Mouse (Mus musculus) hindbrain, embryonic 16.5 days (tissue): ENCODE results near the gene Efr3b. TPM values are rescaled to one million over a fixed set of nuclear protein-coding genes. Genes with fewer than 3 reads are reported as not detected.

ENCODE experiments used
- ATAC-seq: fragments of 200-750 bp; cut with Nextera tagmentation; 2 replicates; pipeline ENCODE4 v1.8.0; 2017; ENCODE audit warnings: moderate TSS enrichment, moderate library complexity
- H3K27ac ChIP-seq: fragments of 300-500 bp; sonication (generic); 2 replicates; pipeline ENCODE4 v1.5.1; 2014; ENCODE audit warnings: low read depth, mild to moderate bottlenecking, control low read depth, low read length, moderate library complexity
- H3K27me3 ChIP-seq: fragments of 300-500 bp; sonication (generic); replicated peaks from 2 replicates; pipeline ENCODE4 v1.6.1; 2014; ENCODE audit warnings: low read length; ENCODE audit not compliant: control insufficient read depth, insufficient read depth
- H3K36me3 ChIP-seq: fragments of 300-500 bp; sonication (generic); 2 replicates; pipeline ENCODE4 v1.6.1; 2014; ENCODE audit warnings: mild to moderate bottlenecking, low read length, moderate library complexity, mixed read lengths; ENCODE audit not compliant: control insufficient read depth, insufficient read depth
- H3K4me1 ChIP-seq: fragments of 300-500 bp; sonication (generic); 2 replicates; pipeline ENCODE4 v1.6.1; 2014; ENCODE audit warnings: low read depth, low read length; ENCODE audit not compliant: control insufficient read depth, insufficient read depth
- H3K4me2 ChIP-seq: fragments of 300-500 bp; sonication (generic); 2 replicates; pipeline ENCODE4 v1.6.1; 2014; ENCODE audit warnings: mild to moderate bottlenecking, low read length, control low read depth, moderate library complexity
- H3K4me3 ChIP-seq: fragments of 300-500 bp; sonication (generic); 2 replicates; pipeline ENCODE4 v1.5.1; 2014; ENCODE audit warnings: mild to moderate bottlenecking, low read length, control low read depth, moderate library complexity
- H3K9ac ChIP-seq: fragments of 300-500 bp; sonication (generic); 2 replicates; pipeline ENCODE4 v1.6.1; 2014; ENCODE audit warnings: low read depth, mild to moderate bottlenecking, control low read depth, low read length, moderate library complexity
- H3K9me3 ChIP-seq: fragments of 300-500 bp; sonication (generic); 2 replicates; pipeline ENCODE4 v1.6.1; 2014; ENCODE audit warnings: mild to moderate bottlenecking, low read length, moderate library complexity; ENCODE audit not compliant: control insufficient read depth
- WGBS: fragments of 180-500 bp; shearing (Covaris S2); extraction: QIAGEN DNeasy Blood & Tissue Kit; methylation state at CpG from one replicate; pipeline ENCODE4 v1.1.7; 2014; 5-methylcytosine and 5-hydroxymethylcytosine counted together
- polyA plus RNA-seq: library from polyadenylated mRNA; unstranded; fragments of >200 nt; fragmentation: Nextera tagmentation; extraction: Ambion mirVana; gene quantifications from 2 replicates; pipeline ENCODE4 v1.2.1, GENCODE M21; 2015

The Efr3b gene
- 34.2 and 39.0 TPM in 2 replicates for polyA plus RNA-seq

- H3K4me1 ChIP-seq, result peaks cover 24% of the 10 kb centered on the region
- peak within 1 kb of the TSS; percentile 75 for H3K4me2 ChIP-seq
- H3K27ac ChIP-seq, result peak within 1 kb of the TSS; percentile 82
- no peaks in the 10 kb centered on the region for H3K9me3 ChIP-seq
- peak within 1 kb of the TSS; percentile 93 for H3K9ac ChIP-seq
- WGBS, result 1% methylated on average over 60 of the region's 78 CpGs
- H3K27me3 ChIP-seq, result no peaks in the 10 kb centered on the region
- H3K36me3 ChIP-seq, result no peaks in the 10 kb centered on the region
- ATAC-seq, result peak; percentile 94
- peak within 1 kb of the TSS; percentile 92 for H3K4me3 ChIP-seq
Measured at GRCm38 (mm10) chr12:4038061-4039041, at the start of gene Efr3b. Gene Efr3b (minus strand): TSS chr12:4038915.

- Histone ChIP-seq H3K9ac (peak overlapping the region; percentile 23; the same call in 1 of the 2 replicates), H3K4me1 (peaks cover 12% of the 10 kb centered on the region), H3K36me3 (peaks cover 1% of the 10 kb centered on the region), H3K4me2 (peak overlapping the region; percentile 72), H3K27me3 (no peaks in the 10 kb centered on the region), H3K4me3 (peak overlapping the region; percentile 75), H3K27ac (no peak overlapping the region), H3K9me3 (no peaks in the 10 kb centered on the region)
- WGBS, result 60% methylated on average over 8 of the region's 8 CpGs
- ATAC-seq, result no peak
Measured at GRCm38 (mm10) chr12:4083441-4083840, 44.7 kb upstream of the Efr3b start.

- no peaks in the 10 kb centered on the region; the same call in 1 of the 2 replicates for H3K36me3 ChIP-seq
- 4% methylated on average over 58 of the region's 59 CpGs for WGBS
Measured at GRCm38 (mm10) chr12:4082132-4083001, 43.7 kb upstream of the Efr3b start, which contains the start of gene Dnajc27. Gene Dnajc27 (plus strand): TSS chr12:4082583.

GRCm38 (mm10) chr12:4080311-4080710, 41.6 kb upstream of the Efr3b start:
- 2% methylated on average over 2 of the region's 2 CpGs for WGBS
- H3K27ac ChIP-seq, result no peak overlapping the region
- H3K36me3 ChIP-seq, result no peaks in the 10 kb centered on the region
- H3K4me3 ChIP-seq, result no peak overlapping the region
- no peaks in the 10 kb centered on the region for H3K9me3 ChIP-seq
- H3K27me3 ChIP-seq, result no peaks in the 10 kb centered on the region
- H3K4me2 ChIP-seq, result no peak overlapping the region
- H3K4me1 ChIP-seq, result peaks cover 12% of the 10 kb centered on the region
- no peak overlapping the region for H3K9ac ChIP-seq
- no peak for ATAC-seq

More at GRCm38 (mm10) chr12:4082132-4083001, 43.7 kb upstream of the Efr3b start, which contains the start of gene Dnajc27:
- peaks cover 12% of the 10 kb centered on the region for H3K4me1 ChIP-seq
- H3K9ac ChIP-seq, result peak within 1 kb of the TSS; percentile 84
- H3K27me3 ChIP-seq, result no peaks in the 10 kb centered on the region
- peak within 1 kb of the TSS; percentile 72 for H3K4me2 ChIP-seq
- H3K4me3 ChIP-seq, result peak within 1 kb of the TSS; percentile 75
- no peaks in the 10 kb centered on the region for H3K9me3 ChIP-seq
- ATAC-seq, result peak; percentile 96
- peak within 1 kb of the TSS; percentile 99 for H3K27ac ChIP-seq

- H3K4me1 ChIP-seq, result peaks cover 4% of the 10 kb centered on the region
- no peak overlapping the region for H3K4me2 ChIP-seq
- WGBS, result 63% methylated on average over 1 of the region's 1 CpGs
- no peak for ATAC-seq
- no peak overlapping the region for H3K9ac ChIP-seq
- no peaks in the 10 kb centered on the region for H3K36me3 ChIP-seq
- H3K27ac ChIP-seq, result no peak overlapping the region
- H3K4me3 ChIP-seq, result no peak overlapping the region
- H3K9me3 ChIP-seq, result no peaks in the 10 kb centered on the region
- no peaks in the 10 kb centered on the region for H3K27me3 ChIP-seq
Measured at GRCm38 (mm10) chr12:4078069-4078468, 39.4 kb upstream of the Efr3b start.

- Histone ChIP-seq H3K4me1 (no peaks in the 10 kb centered on the region), H3K27me3 (no peaks in the 10 kb centered on the region), H3K4me3 (no peak overlapping the region)
Measured at GRCm38 (mm10) chr12:4076383-4076782, 37.7 kb upstream of the Efr3b start.

GRCm38 (mm10) chr12:4075407-4075806, 36.7 kb upstream of the Efr3b start:
- no peak overlapping the region for H3K4me3 ChIP-seq
- no peaks in the 10 kb centered on the region for H3K36me3 ChIP-seq
- H3K4me2 ChIP-seq, result no peak overlapping the region
- no peaks in the 10 kb centered on the region for H3K27me3 ChIP-seq
- H3K27ac ChIP-seq, result no peak overlapping the region
- 58% methylated on average over 8 of the region's 8 CpGs for WGBS
- no peak overlapping the region for H3K9ac ChIP-seq
- no peaks in the 10 kb centered on the region for H3K9me3 ChIP-seq
- ATAC-seq, result no peak
- H3K4me1 ChIP-seq, result no peaks in the 10 kb centered on the region

More at GRCm38 (mm10) chr12:4076383-4076782, 37.7 kb upstream of the Efr3b start:
- H3K9me3 ChIP-seq, result no peaks in the 10 kb centered on the region
- H3K27ac ChIP-seq, result no peak overlapping the region
- no peak overlapping the region for H3K9ac ChIP-seq
- no peaks in the 10 kb centered on the region for H3K36me3 ChIP-seq
- ATAC-seq, result no peak
- no peak overlapping the region for H3K4me2 ChIP-seq

GRCm38 (mm10) chr12:4071671-4072070, 33.0 kb upstream of the Efr3b start:
- H3K27me3 ChIP-seq, result no peaks in the 10 kb centered on the region
- H3K9me3 ChIP-seq, result no peaks in the 10 kb centered on the region
- no peaks in the 10 kb centered on the region for H3K4me1 ChIP-seq
- no peak overlapping the region for H3K4me2 ChIP-seq
- no peak overlapping the region for H3K27ac ChIP-seq
- no peak overlapping the region for H3K4me3 ChIP-seq
- WGBS, result 84% methylated on average over 9 of the region's 9 CpGs
- no peak overlapping the region for H3K9ac ChIP-seq
- no peaks in the 10 kb centered on the region for H3K36me3 ChIP-seq
- no peak for ATAC-seq
